Mouse (Mus musculus): Measurements from ENCODE around the gene Dis3l2. TPM values are rescaled to one million over a fixed set of nuclear protein-coding genes. Genes with fewer than 3 reads are reported as not detected.

Gene Dis3l2
- polyA plus RNA-seq, 1 experiment, result 7.5 TPM

DNA sequence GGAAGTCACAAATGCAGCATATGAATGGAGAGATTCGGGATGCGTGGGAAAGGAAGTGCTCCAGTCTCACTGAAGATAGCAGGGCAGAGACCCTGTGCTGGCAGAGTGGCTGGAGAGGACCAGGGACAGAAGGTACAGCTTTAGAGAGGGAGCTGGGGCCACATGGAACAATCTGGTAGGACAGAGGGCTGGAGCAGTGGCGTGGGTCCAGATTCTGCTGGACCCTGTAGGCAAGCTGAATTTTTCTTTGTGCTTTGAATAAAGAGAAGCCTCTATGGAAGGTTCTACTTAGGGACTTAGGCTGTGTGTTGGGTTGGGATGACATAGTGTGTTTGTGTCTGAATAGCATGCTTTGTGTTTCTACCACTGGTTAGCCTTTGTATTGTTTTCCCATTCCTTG, 1.9 kb downstream of the Dis3l2 start:
- WGBS, result 85% methylated on average over 3 of the region's 3 CpGs
- H3K4me1 ChIP-seq (ENCODE audit: control insufficient read depth, insufficient read depth, low read length), result peaks cover 2% of the 10 kb centered on the region; the same call in 1 of the 2 replicates
- H3K4me3 ChIP-seq (replicated peaks; ENCODE audit: control insufficient read depth, low read depth, low read length), result no peak overlapping the region
- H3K27ac ChIP-seq (ENCODE audit: control insufficient read depth, insufficient read depth, low read depth, low read length, poor library complexity), result no peak overlapping the region
- TF ChIP-seq POLR2A (IDR thresholded peaks at IDR 0.05; ENCODE audit: borderline replicate concordance, control insufficient read depth, low read depth, low read length), result no peak
- no peak for TF ChIP-seq CTCF (IDR thresholded peaks at IDR 0.05; ENCODE audit: control insufficient read depth, insufficient read depth, low read length)

DNA sequence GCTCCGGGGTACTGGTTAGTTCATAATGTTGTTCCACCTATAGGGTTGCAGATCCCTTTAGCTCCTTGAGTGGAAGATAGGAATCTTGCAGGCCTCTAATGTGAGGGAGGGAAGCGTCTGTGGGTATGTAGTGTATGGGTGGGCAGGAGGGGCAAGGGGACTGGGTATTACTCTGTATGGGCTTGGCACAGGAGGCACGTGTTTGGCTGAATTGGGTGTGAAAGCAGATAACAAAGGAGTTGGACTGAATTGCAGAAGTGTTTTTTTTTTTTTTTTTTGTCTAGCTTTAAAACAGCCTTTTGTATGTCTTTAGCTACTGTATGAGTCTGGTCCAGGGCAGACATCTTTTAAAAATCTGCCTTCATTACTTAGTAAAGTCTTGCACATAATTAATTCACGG, 5.9 kb downstream of the Dis3l2 start:
- H3K4me1 ChIP-seq (ENCODE audit: control insufficient read depth, insufficient read depth, low read length), result no peaks in the 10 kb centered on the region
- H3K27ac ChIP-seq (ENCODE audit: control insufficient read depth, insufficient read depth, low read depth, low read length, poor library complexity), result no peak overlapping the region
- no peak overlapping the region for H3K4me3 ChIP-seq (replicated peaks; ENCODE audit: control insufficient read depth, low read depth, low read length)
- 62% methylated on average over 4 of the region's 4 CpGs for WGBS
- no peak for TF ChIP-seq CTCF (IDR thresholded peaks at IDR 0.05; ENCODE audit: control insufficient read depth, insufficient read depth, low read length)
- TF ChIP-seq POLR2A (IDR thresholded peaks at IDR 0.05; ENCODE audit: borderline replicate concordance, control insufficient read depth, low read depth, low read length), result no peak

DNA sequence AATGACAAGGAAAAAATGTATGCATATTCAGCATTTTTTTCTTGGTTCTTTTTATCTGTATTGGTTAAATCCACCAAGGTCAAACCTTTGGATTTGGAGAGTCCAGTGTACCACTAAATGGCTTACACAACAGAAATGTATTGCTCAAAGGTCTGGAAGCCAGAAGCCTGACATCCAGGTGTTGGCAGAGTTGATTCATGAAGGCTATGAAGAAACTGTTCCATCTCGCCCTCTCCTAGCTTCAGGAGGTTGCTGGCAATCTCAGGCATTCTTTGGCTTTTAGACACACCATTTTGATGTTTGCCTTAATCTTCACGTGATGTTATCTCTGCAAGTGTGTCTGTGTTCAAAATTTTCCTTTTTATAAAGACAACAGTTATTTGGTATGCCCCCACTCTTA, 8.4 kb downstream of the Dis3l2 start:
- H3K4me1 ChIP-seq (ENCODE audit: control insufficient read depth, insufficient read depth, low read length), result no peaks in the 10 kb centered on the region
- TF ChIP-seq CTCF (IDR thresholded peaks at IDR 0.05; ENCODE audit: control insufficient read depth, insufficient read depth, low read length) (no peak), POLR2A (IDR thresholded peaks at IDR 0.05; ENCODE audit: borderline replicate concordance, control insufficient read depth, low read depth, low read length) (no peak)
- no peak overlapping the region for H3K27ac ChIP-seq (ENCODE audit: control insufficient read depth, insufficient read depth, low read depth, low read length, poor library complexity)
- H3K4me3 ChIP-seq (replicated peaks; ENCODE audit: control insufficient read depth, low read depth, low read length), result no peak overlapping the region
- 70% methylated on average over 2 of the region's 2 CpGs for WGBS

DNA sequence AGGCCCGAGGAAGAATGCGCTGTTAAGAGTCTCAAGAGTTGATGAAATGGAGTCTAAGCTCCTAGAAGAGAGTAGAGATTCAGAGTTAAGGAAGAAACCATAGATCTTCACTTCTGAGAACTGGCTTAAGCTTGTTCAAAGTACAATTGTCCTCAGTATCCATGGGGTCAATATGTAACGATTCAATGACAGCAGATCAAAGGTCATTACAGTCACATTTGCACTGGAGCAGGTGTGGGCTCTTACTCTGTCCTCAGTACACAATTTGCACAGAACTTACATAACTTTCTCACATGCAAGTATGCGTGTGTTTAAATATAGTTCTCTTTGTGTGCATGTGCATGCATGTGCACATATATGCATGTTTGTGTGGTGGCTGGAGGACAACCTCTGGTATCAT, 9.4 kb downstream of the Dis3l2 start:
- H3K4me3 ChIP-seq (replicated peaks; ENCODE audit: control insufficient read depth, low read depth, low read length), result no peak overlapping the region
- no peaks in the 10 kb centered on the region for H3K4me1 ChIP-seq (ENCODE audit: control insufficient read depth, insufficient read depth, low read length)
- TF ChIP-seq POLR2A (IDR thresholded peaks at IDR 0.05; ENCODE audit: borderline replicate concordance, control insufficient read depth, low read depth, low read length) (no peak), CTCF (IDR thresholded peaks at IDR 0.05; ENCODE audit: control insufficient read depth, insufficient read depth, low read length) (no peak)
- WGBS, result 86% methylated on average over 4 of the region's 4 CpGs
- H3K27ac ChIP-seq (ENCODE audit: control insufficient read depth, insufficient read depth, low read depth, low read length, poor library complexity), result no peak overlapping the region

DNA sequence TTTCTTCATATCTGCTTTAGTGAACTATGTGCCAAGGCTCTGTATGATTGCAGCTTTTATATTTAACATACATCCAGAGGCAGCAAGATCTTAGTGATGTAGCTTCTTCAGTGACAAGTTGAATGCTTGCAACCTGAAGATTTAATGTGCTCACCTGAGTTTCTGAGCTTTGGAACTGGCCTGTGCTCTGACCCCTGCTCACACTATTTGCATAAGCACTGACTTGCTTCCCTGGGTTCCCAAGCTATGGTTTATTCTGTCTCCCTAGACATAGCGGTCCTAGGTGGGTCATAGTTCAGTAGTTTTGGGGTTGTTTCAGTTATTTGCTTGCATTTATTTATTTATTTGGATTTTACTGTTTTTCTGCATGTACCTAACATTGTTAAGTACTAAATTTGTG, 14.6 kb downstream of the Dis3l2 start:
- Histone ChIP-seq H3K4me3 (replicated peaks; ENCODE audit: control insufficient read depth, low read depth, low read length) (no peak overlapping the region), H3K4me1 (ENCODE audit: control insufficient read depth, insufficient read depth, low read length) (no peaks in the 10 kb centered on the region), H3K27ac (ENCODE audit: control insufficient read depth, insufficient read depth, low read depth, low read length, poor library complexity) (no peak overlapping the region)
- TF ChIP-seq CTCF (IDR thresholded peaks at IDR 0.05; ENCODE audit: control insufficient read depth, insufficient read depth, low read length) (no peak), POLR2A (IDR thresholded peaks at IDR 0.05; ENCODE audit: borderline replicate concordance, control insufficient read depth, low read depth, low read length) (no peak)
- 81% methylated on average over 1 of the region's 1 CpGs for WGBS

DNA sequence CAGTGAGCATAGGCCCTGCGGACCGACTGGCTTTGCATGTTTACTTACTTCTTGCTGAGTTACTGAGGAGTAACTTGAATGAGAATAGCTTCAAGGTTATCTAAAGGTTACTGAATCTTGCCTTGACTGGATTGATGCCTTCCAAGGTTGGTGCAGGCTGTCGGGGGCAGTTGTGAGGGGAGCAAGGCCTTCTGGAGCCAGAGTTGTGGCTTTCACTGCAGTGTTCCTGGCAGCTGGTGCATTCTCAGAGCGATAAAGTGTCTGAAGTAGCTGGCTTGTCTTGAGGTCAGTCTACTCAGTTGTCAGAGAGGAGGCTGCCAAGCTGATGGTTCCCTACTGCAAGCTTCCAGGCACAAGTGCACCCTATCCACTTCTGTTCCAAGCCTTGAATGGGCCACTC, 15.8 kb downstream of the Dis3l2 start:
- H3K27ac ChIP-seq (ENCODE audit: control insufficient read depth, insufficient read depth, low read depth, low read length, poor library complexity), result no peak overlapping the region
- WGBS, result 81% methylated on average over 4 of the region's 4 CpGs
- TF ChIP-seq POLR2A (IDR thresholded peaks at IDR 0.05; ENCODE audit: borderline replicate concordance, control insufficient read depth, low read depth, low read length), result no peak
- TF ChIP-seq CTCF (IDR thresholded peaks at IDR 0.05; ENCODE audit: control insufficient read depth, insufficient read depth, low read length), result no peak
- no peaks in the 10 kb centered on the region for H3K4me1 ChIP-seq (ENCODE audit: control insufficient read depth, insufficient read depth, low read length)
- no peak overlapping the region for H3K4me3 ChIP-seq (replicated peaks; ENCODE audit: control insufficient read depth, low read depth, low read length)

DNA sequence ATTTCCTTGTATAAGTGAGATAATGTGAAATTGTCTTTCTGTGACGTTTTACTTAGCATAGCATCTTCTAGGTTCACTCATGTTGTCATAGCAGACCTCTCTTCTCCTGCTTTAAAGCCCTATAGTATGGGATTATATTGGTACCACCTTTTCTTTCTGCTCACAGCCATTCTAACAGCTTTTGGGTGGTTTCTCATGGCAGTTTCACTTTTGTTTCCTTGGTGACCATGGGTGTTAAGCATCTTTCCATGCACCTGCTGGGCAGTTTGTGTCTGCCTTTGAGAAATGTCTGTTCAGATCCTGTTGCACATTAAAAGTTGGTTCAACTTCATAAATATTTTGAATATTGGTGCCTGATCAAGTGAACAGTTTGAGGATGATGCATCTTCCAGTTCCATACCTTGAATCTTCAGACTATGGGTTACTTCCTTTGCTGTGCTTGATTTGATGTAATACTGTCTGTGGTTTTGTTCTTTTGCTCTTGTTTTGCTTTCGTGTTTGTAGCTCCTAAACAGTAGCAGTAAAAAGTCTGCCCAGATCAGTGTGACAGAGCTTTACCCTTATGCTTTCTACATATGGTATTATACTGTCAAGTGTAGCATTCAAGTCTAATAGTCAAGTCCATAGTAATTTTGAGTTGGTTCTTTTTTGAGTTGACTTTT, 29.7 kb downstream of the Dis3l2 start:
- Histone ChIP-seq H3K4me3 (replicated peaks; ENCODE audit: control insufficient read depth, low read depth, low read length) (no peak overlapping the region), H3K27ac (ENCODE audit: control insufficient read depth, insufficient read depth, low read depth, low read length, poor library complexity) (no peak overlapping the region), H3K4me1 (ENCODE audit: control insufficient read depth, insufficient read depth, low read length) (no peaks in the 10 kb centered on the region)
- no peak for TF ChIP-seq CTCF (IDR thresholded peaks at IDR 0.05; ENCODE audit: control insufficient read depth, insufficient read depth, low read length)
- no peak for TF ChIP-seq POLR2A (IDR thresholded peaks at IDR 0.05; ENCODE audit: borderline replicate concordance, control insufficient read depth, low read depth, low read length)
- 55% methylated on average over 2 of the region's 2 CpGs for WGBS

DNA sequence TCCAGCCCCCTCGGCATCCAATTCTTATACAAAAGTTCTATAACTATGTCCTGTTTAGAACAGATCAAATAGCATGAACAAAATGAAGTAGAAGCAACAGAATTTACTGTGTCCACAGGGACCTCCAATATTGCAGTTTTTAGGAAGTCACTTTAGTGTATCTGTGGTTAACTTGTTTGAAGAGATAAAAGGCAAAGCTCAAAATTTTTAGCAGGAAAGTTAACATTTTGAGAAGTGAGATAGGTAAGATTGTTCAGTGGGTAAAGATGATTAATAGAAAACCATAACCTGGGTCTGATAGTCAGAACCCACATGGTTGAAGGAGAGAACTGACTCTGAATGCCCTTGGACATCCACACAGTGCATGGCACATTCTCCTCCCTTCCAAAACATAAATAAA, 32.8 kb downstream of the Dis3l2 start:
- TF ChIP-seq CTCF (IDR thresholded peaks at IDR 0.05; ENCODE audit: control insufficient read depth, insufficient read depth, low read length) (no peak), POLR2A (IDR thresholded peaks at IDR 0.05; ENCODE audit: borderline replicate concordance, control insufficient read depth, low read depth, low read length) (no peak)
- WGBS, result 74% methylated on average over 1 of the region's 1 CpGs
- Histone ChIP-seq H3K4me1 (ENCODE audit: control insufficient read depth, insufficient read depth, low read length) (no peaks in the 10 kb centered on the region), H3K4me3 (replicated peaks; ENCODE audit: control insufficient read depth, low read depth, low read length) (no peak overlapping the region), H3K27ac (ENCODE audit: control insufficient read depth, insufficient read depth, low read depth, low read length, poor library complexity) (no peak overlapping the region)

DNA sequence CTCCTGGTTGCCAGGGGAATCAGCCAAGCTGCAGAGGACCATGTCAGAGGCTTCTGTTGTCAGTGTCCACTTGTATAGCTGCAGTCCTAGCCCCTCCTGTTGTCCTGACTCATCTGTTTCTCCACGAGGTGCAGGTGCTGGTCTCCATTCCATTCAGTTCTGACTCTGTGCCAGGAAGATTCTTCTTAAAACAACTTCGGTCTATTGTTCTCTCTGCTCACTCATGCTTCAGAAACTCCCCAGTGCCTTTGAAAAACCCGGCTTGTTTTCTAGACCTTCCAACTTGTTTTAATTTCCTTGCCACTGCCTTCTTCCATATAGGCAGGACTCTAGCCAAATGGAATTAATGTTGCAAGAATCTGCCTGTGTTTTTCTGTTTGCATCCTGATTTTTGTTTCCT, 39.3 kb downstream of the Dis3l2 start:
- Histone ChIP-seq H3K4me1 (ENCODE audit: control insufficient read depth, insufficient read depth, low read length) (no peaks in the 10 kb centered on the region; the same call in 1 of the 2 replicates), H3K27ac (ENCODE audit: control insufficient read depth, insufficient read depth, low read depth, low read length, poor library complexity) (no peak overlapping the region), H3K4me3 (replicated peaks; ENCODE audit: control insufficient read depth, low read depth, low read length) (no peak overlapping the region)
- TF ChIP-seq POLR2A (IDR thresholded peaks at IDR 0.05; ENCODE audit: borderline replicate concordance, control insufficient read depth, low read depth, low read length) (no peak), CTCF (IDR thresholded peaks at IDR 0.05; ENCODE audit: control insufficient read depth, insufficient read depth, low read length) (no peak)
- 74% methylated on average over 3 of the region's 3 CpGs for WGBS

Measured in bone marrow, adult 2 months (tissue).